Mouse (Mus musculus) embryonic fibroblast, embryonic 13.5 days (primary cell): ENCODE measurements around the gene Prpf40b. TPM values are rescaled to one million over a fixed set of nuclear protein-coding genes. Genes with fewer than 3 reads are reported as not detected.

Experiments used
- H3K27ac ChIP-seq: 2 replicates; pipeline ENCODE4 v1.5.1; 2012; ENCODE audit warnings: low read length, control low read depth, inconsistent platforms; ENCODE audit not compliant: insufficient read depth
- H3K4me1 ChIP-seq: 2 replicates; pipeline ENCODE4 v1.6.1; 2011; ENCODE audit warnings: low read length; ENCODE audit not compliant: control insufficient read depth, insufficient read depth
- H3K4me3 ChIP-seq: 2 replicates; pipeline ENCODE4 v1.5.1; 2011; ENCODE audit warnings: mild to moderate bottlenecking, control low read depth, low read length; ENCODE audit not compliant: insufficient read depth
- CTCF ChIP-seq: IDR thresholded peaks from 2 replicates; pipeline ENCODE4 v1.5.1; 2011; ENCODE audit warnings: mild to moderate bottlenecking, control low read depth, low read length, moderate library complexity, borderline replicate concordance; ENCODE audit not compliant: insufficient read depth
- POLR2A ChIP-seq: IDR thresholded peaks from 2 replicates; pipeline ENCODE4 v1.6.1; 2011; ENCODE audit warnings: low read depth, mild to moderate bottlenecking, control low read depth, low read length, moderate library complexity
- polyA plus RNA-seq: library from polyadenylated mRNA; stranded (reverse); fragments of >200 nt; gene quantifications from 2 replicates; pipeline ENCODE4 v1.2.4, GENCODE M21; 2011; ENCODE audit warnings: low read depth; ENCODE audit not compliant: missing spikeins, insufficient read length

Prpf40b gene
- polyA plus RNA-seq, 1 experiment, result 25.7 TPM

DNA sequence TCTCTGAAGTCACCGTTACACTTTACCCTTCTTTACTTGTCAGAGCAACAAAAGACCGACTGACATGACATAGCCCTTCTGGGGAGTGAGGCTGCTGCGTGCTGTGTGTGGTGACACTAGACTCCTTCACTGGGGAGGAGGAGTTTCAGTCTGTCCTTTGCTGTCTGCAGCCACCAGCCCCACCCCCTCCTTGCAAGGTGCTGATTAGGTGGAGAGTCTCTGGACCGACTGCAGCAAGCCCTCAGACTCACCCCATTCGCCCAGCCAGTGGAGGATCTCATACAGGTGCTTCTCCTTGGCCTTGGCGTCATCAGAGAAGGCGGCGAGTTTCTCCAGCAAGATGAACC lies 9.7 kb upstream of the Prpf40b start:
- Histone ChIP-seq H3K4me3 (no peak overlapping the region), H3K4me1 (no peaks in the 10 kb centered on the region), H3K27ac (no peak overlapping the region)
- TF ChIP-seq POLR2A, result no peak
- TF ChIP-seq CTCF, result no peak

- no peak overlapping the region for H3K27ac ChIP-seq
- TF ChIP-seq POLR2A, result no peak
- TF ChIP-seq CTCF, result no peak
- no peaks in the 10 kb centered on the region for H3K4me1 ChIP-seq
- H3K4me3 ChIP-seq, result no peak overlapping the region
Observed at GRCm38 (mm10) chr15:99290586-99290985, 4.3 kb upstream of the Prpf40b start.

DNA sequence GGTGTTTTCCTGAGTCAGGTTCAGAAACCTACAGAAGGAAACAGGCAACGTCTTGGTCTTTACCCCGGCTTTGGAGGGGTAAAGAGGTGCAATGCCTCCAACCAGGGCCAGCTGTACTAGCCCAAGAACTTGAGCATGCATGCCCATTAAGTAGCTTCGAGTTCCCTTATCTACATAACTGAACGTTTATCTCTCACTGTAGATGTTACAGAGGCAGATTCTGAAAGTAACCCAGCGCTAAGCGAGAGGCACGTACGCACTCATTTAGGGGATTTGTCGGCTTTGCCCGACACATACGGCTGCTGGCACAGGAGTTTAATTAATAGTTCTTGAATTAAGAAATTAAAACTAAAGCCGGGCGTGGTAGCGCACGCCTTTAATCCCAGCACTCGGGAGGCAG lies 600 bp upstream of the Prpf40b start:
- no peak for TF ChIP-seq POLR2A
- no peak for TF ChIP-seq CTCF
- no peak overlapping the region for H3K27ac ChIP-seq

GRCm38 (mm10) chr15:99295484-99295981 lies 646 bp downstream of the Prpf40b start, which contains the start of gene Fam186b:
Gene Fam186b, minus strand, starts transcription at chr15:99295888.
- TF ChIP-seq CTCF (no peak), POLR2A (no peak)

More for the DNA sequence above, 600 bp upstream of the Prpf40b start:
- Histone ChIP-seq H3K4me3 (peak overlapping the region; percentile 73), H3K4me1 (no peaks in the 10 kb centered on the region)

DNA sequence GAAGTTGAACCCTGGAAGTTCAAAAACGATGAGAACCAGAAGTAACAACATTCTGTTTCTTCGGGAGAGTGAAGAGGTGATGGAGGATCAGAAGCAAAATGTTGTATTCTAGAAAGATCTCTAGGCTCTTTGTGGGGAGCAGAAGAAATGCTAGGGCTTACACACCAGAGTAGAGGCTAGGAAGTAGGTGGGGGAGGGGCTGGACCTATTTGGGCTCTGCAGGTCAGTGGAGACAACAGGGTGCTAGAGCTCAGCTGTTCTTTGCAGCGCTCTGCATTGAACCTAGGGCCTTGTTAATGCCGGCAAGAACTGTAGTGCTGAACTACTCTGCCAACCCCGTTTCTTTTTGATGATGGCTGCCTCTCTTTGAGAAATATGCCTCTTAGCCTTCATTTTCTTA lies 1.3 kb downstream of the Prpf40b start:
- no peaks in the 10 kb centered on the region for H3K4me1 ChIP-seq
- H3K27ac ChIP-seq, result no peak overlapping the region
- TF ChIP-seq CTCF (no peak), POLR2A (no peak)
- peak overlapping the region; percentile 72 for H3K4me3 ChIP-seq

More at GRCm38 (mm10) chr15:99295484-99295981, 646 bp downstream of the Prpf40b start, which contains the start of gene Fam186b:
- Histone ChIP-seq H3K4me1 (no peaks in the 10 kb centered on the region), H3K27ac (peak within 1 kb of the TSS; percentile 37; the same call in 1 of the 2 replicates), H3K4me3 (peak within 1 kb of the TSS; percentile 73)

- Histone ChIP-seq H3K4me3 (no peak overlapping the region), H3K4me1 (no peaks in the 10 kb centered on the region), H3K27ac (no peak overlapping the region)
- TF ChIP-seq CTCF (no peak), POLR2A (no peak)
Observed at GRCm38 (mm10) chr15:99307476-99307875, 12.6 kb downstream of the Prpf40b start.

DNA sequence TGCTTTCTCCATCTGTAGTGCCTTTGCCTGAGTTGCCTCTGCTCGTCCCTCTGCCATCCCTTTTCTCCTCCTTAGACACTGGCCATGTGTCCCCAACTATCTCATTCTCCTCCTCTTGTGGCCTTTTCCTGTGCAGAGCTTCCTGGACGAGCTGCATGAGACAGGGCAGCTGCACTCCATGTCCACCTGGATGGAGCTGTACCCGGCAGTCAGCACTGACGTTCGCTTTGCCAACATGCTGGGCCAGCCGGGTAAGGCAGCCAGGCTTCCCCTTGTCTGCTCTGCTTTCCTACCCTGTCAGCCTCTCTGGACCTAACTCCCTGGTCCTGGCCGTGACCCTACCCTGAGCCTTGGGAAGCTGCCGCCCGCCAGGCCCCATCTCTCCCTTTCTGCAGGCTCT lies 14.7 kb downstream of the Prpf40b start:
- no peak overlapping the region for H3K27ac ChIP-seq
- no peak for TF ChIP-seq CTCF
- no peak for TF ChIP-seq POLR2A
- no peak overlapping the region for H3K4me3 ChIP-seq

DNA sequence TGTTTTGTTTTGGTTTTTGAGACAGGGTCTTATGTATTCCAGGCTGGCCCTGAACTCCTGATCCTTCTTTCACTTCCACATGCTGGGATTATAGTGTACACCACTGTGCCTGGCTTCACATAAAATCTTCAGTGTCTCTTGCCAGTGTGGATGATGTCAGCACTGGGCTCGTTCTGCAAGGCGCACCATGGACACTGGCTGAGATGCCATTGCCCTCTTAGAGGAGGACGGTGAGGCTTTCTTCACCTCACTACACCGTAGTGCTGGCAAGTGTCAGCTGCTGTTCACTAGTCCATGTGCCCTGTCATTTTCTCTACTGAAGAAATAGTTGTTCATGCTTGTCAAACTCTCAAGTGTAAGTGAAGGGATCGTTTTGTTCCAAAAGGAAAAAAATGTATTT lies 15.7 kb downstream of the Prpf40b start:
- no peak overlapping the region for H3K27ac ChIP-seq
- H3K4me1 ChIP-seq, result no peaks in the 10 kb centered on the region
- no peak overlapping the region for H3K4me3 ChIP-seq
- TF ChIP-seq CTCF (no peak), POLR2A (no peak)

More for the DNA sequence above, 14.7 kb downstream of the Prpf40b start:
- no peaks in the 10 kb centered on the region for H3K4me1 ChIP-seq

- TF ChIP-seq POLR2A (no peak), CTCF (no peak)
- Histone ChIP-seq H3K4me1 (no peaks in the 10 kb centered on the region), H3K4me3 (no peak overlapping the region), H3K27ac (no peak overlapping the region)
Observed at GRCm38 (mm10) chr15:99314891-99315290, 20.0 kb downstream of the Prpf40b start.

- no peak overlapping the region for H3K4me3 ChIP-seq
- TF ChIP-seq CTCF (peak; percentile 60; the same call in 1 of the 2 replicates), POLR2A (no peak)
- no peak overlapping the region for H3K27ac ChIP-seq
- H3K4me1 ChIP-seq, result no peaks in the 10 kb centered on the region
Observed at GRCm38 (mm10) chr15:99316314-99317266, 21.7 kb downstream of the Prpf40b start.

DNA sequence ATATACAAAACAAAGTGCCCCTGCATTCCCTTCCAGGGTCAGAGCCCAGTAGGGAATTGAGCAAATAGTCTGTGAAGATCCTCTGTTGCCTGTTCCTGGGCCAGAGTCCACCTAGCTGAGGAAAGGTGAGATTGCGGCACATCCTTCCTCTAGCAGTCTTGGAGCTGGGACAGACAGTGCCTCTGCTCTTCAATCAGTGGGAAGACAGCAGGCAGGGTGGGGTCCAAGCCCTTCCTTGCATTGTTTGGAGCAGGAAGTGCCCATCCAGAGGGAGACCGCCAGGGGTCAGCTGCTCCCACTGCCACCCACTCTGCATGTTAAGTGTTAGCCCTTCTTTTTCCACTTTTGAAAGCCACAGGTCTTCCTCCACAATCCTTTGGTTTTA lies 22.4 kb downstream of the Prpf40b start:
- Histone ChIP-seq H3K27ac (no peak overlapping the region), H3K4me3 (no peak overlapping the region), H3K4me1 (no peaks in the 10 kb centered on the region)
- TF ChIP-seq POLR2A (no peak), CTCF (no peak)
